In genomic region chr11:10142161-10142560, GRCm38 (mm10) we compare ENCODE assay signal across 22 mouse cellular contexts.
DNase-seq lines count a peak whose midpoint lies in the region; ATAC-seq and TF ChIP-seq lines count a peak whose summit lies in the region.
"Had no signal": no experiment of that assay in that cellular context is flagged by ENCODE, and none has a peak within 500 bp of the region (broad histone marks: within the 10 kb centered on the region; RNA-seq: fewer than 3 reads in every experiment).

No protein-coding gene starts in this region.

- ATAC-seq in forebrain, embryonic 14.5 days = no peak
- no peak; the same call in 1 of the 2 replicates for ATAC-seq in forebrain, embryonic 13.5 days
- ATAC-seq in forebrain, postnatal 0 days = peak; percentile 71
- no peak for ATAC-seq in forebrain, embryonic 12.5 days (ENCODE audit: low FRiP score)
- ATAC-seq: hindbrain, embryonic 16.5 days; intestine, embryonic 15.5 days; Patski had no signal

- no peaks in the 10 kb centered on the region for H3K9me3 ChIP-seq in forebrain, embryonic 14.5 days (replicated peaks; ENCODE audit: control insufficient read depth, low read length)
- H3K9me3 ChIP-seq in forebrain, embryonic 13.5 days (replicated peaks) = no peaks in the 10 kb centered on the region
- 0 out of 2 replicates have a peak, but pooled peaks cover 5% of the 10 kb centered on the region for H3K9me3 ChIP-seq in forebrain, postnatal 0 days (ENCODE audit: low read length)
- no peaks in the 10 kb centered on the region for H3K9me3 ChIP-seq in forebrain, embryonic 12.5 days
- H3K9me3 ChIP-seq: hindbrain, embryonic 10.5 days; hindbrain, embryonic 13.5 days; intestine, embryonic 15.5 days had no signal

- H3K4me2 ChIP-seq in forebrain, embryonic 14.5 days (ENCODE audit: low read length) = no peak overlapping the region
- no peak overlapping the region for H3K4me2 ChIP-seq in forebrain, embryonic 13.5 days
- H3K4me2 ChIP-seq in forebrain, postnatal 0 days (ENCODE audit: low read depth) = no peak overlapping the region
- H3K4me2 ChIP-seq in forebrain, embryonic 12.5 days = no peak overlapping the region
- H3K4me2 ChIP-seq: heart, embryonic 11.5 days; hindbrain, embryonic 13.5 days; intestine, embryonic 15.5 days had no signal

- no peaks in the 10 kb centered on the region for H3K27me3 ChIP-seq in forebrain, embryonic 14.5 days (replicated peaks; ENCODE audit: control insufficient read depth, insufficient read depth, low read length)
- no peaks in the 10 kb centered on the region for H3K27me3 ChIP-seq in forebrain, embryonic 13.5 days
- no peaks in the 10 kb centered on the region for H3K27me3 ChIP-seq in forebrain, postnatal 0 days (ENCODE audit: insufficient read depth, low read length)
- H3K27me3 ChIP-seq in forebrain, embryonic 12.5 days = no peaks in the 10 kb centered on the region
- H3K27me3 ChIP-seq: hindbrain, embryonic 13.5 days; intestine, embryonic 15.5 days; Patski had no signal

- H3K4me3 ChIP-seq in forebrain, embryonic 14.5 days (ENCODE audit: low read depth, low read length) = no peak overlapping the region
- no peak overlapping the region for H3K4me3 ChIP-seq in forebrain, embryonic 13.5 days
- no peak overlapping the region for H3K4me3 ChIP-seq in forebrain, postnatal 0 days (ENCODE audit: low read depth, low read length)
- H3K4me3 ChIP-seq in forebrain, embryonic 12.5 days (replicated peaks) = no peak overlapping the region
- H3K4me3 ChIP-seq: gastrocnemius, adult 2 months; hindbrain, embryonic 10.5 days; hindbrain, embryonic 13.5 days; intestine, embryonic 15.5 days had no signal

- peak; percentile 53 for DNase-seq in forebrain, embryonic 14.5 days (ENCODE audit: low spot score)
- peak; percentile 65 for DNase-seq in forebrain, postnatal 0 days
- peak; percentile 54 for DNase-seq in brain, embryonic 18.5 days (ENCODE audit: low read depth, low spot score)
- DNase-seq in Muller cell, postnatal 12 days (ENCODE audit: inconsistent ontology term) = no peak
- DNase-seq: adrenal gland, postnatal 10 days; adrenal gland, postnatal 36 days; cerebellum, adult 18-20 months; cerebellum, adult 9-10 months; gastrocnemius, adult 2 months; gastrocnemius, postnatal 14 days; heart, adult 11 months; heart, postnatal 36 days; kidney, adult 11 months; kidney, adult 8-10 months had no signal

- H3K4me1 ChIP-seq in forebrain, embryonic 14.5 days (ENCODE audit: control insufficient read depth, insufficient read depth, low read length) = no peaks in the 10 kb centered on the region
- H3K4me1 ChIP-seq in forebrain, embryonic 13.5 days = no peaks in the 10 kb centered on the region
- no peaks in the 10 kb centered on the region for H3K4me1 ChIP-seq in forebrain, postnatal 0 days (ENCODE audit: insufficient read depth)
- H3K4me1 ChIP-seq in forebrain, embryonic 12.5 days = no peaks in the 10 kb centered on the region
- H3K4me1 ChIP-seq: hindbrain, embryonic 10.5 days; hindbrain, embryonic 13.5 days; intestine, embryonic 15.5 days had no signal

- no peak overlapping the region for H3K9ac ChIP-seq in forebrain, embryonic 14.5 days (ENCODE audit: low read length)
- no peak overlapping the region for H3K9ac ChIP-seq in forebrain, embryonic 13.5 days
- H3K9ac ChIP-seq in forebrain, postnatal 0 days = no peak overlapping the region
- no peak overlapping the region for H3K9ac ChIP-seq in forebrain, embryonic 12.5 days
- H3K9ac ChIP-seq: hindbrain, embryonic 13.5 days; intestine, embryonic 15.5 days had no signal

- H3K27ac ChIP-seq in forebrain, embryonic 14.5 days (ENCODE audit: low read depth, low read length) = no peak overlapping the region
- H3K27ac ChIP-seq in forebrain, embryonic 13.5 days = no peak overlapping the region
- no peak overlapping the region for H3K27ac ChIP-seq in forebrain, postnatal 0 days (ENCODE audit: low read depth, low read length)
- no peak overlapping the region for H3K27ac ChIP-seq in forebrain, embryonic 12.5 days
- H3K27ac ChIP-seq: gastrocnemius, adult 2 months; hindbrain, embryonic 10.5 days; hindbrain, embryonic 13.5 days; intestine, embryonic 15.5 days had no signal

- H3K36me3 ChIP-seq in forebrain, embryonic 14.5 days (ENCODE audit: control insufficient read depth, insufficient read depth, low read length) = no peaks in the 10 kb centered on the region
- no peaks in the 10 kb centered on the region for H3K36me3 ChIP-seq in forebrain, embryonic 13.5 days (ENCODE audit: poor library complexity, severe bottlenecking)
- H3K36me3 ChIP-seq in forebrain, postnatal 0 days (ENCODE audit: insufficient read depth) = no peaks in the 10 kb centered on the region
- no peaks in the 10 kb centered on the region for H3K36me3 ChIP-seq in forebrain, embryonic 12.5 days (replicated peaks)
- H3K36me3 ChIP-seq: hindbrain, embryonic 10.5 days; hindbrain, embryonic 13.5 days; intestine, embryonic 15.5 days had no signal

- TF ChIP-seq CTCF in forebrain, postnatal 0 days (IDR thresholded peaks at IDR 0.05; ENCODE audit: low read depth) = no peak
